Mouse (Mus musculus): ENCODE results near the gene Fosb. TPM values are rescaled to one million over a fixed set of nuclear protein-coding genes. Genes with fewer than 3 reads are reported as not detected.
A peak's percentile ranks its signal among the peaks of the same experiment; 100 is the strongest.

Fosb gene
- polyA plus RNA-seq, 1 experiment from 2014 or later, result 0.15 TPM

DNA sequence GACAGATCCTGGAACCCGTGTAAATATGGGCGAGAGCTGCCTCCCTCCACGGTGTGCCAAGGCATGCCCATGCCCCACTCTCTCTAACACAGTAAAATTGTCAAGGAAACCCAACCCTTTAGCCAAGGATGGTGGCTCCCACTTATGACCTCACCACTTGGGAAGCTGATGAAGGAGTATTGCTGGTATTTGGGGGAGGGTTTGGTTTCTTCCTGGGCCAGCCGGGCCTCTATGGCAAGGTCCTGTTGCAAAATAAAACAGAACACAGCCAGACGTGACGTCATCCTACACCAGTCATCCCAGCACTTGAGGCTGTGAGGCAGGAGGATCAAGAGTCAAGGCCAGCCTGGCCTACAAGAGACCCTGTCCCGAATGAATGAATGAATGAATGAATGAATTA is 28.7 kb upstream of the Fosb start:
- Histone ChIP-seq H3K9me3 (ENCODE audit: control insufficient read depth, low read length) (no peaks in the 10 kb centered on the region), H3K27ac (replicated peaks; ENCODE audit: low read depth, low read length) (no peak overlapping the region), H3K27me3 (replicated peaks; ENCODE audit: control insufficient read depth, insufficient read depth, low read length) (peaks cover 7% of the 10 kb centered on the region; the same call in 1 of the 2 replicates), H3K36me3 (ENCODE audit: control insufficient read depth, insufficient read depth, low read length) (no peaks in the 10 kb centered on the region), H3K4me2 (ENCODE audit: low read depth, low read length) (no peak overlapping the region), H3K4me1 (ENCODE audit: control insufficient read depth, insufficient read depth, low read length) (peaks cover 11% of the 10 kb centered on the region; the same call in 1 of the 2 replicates), H3K4me3 (ENCODE audit: low read depth, low read length) (no peak overlapping the region), H3K9ac (ENCODE audit: low read depth, low read length) (no peak overlapping the region)
- no peak for ATAC-seq (ENCODE audit: low read depth)
- DNase-seq (ENCODE audit: low spot score), result no peak
- 67% methylated on average over 7 of the region's 7 CpGs for WGBS

- Histone ChIP-seq H3K9ac (ENCODE audit: low read depth, low read length) (no peak overlapping the region), H3K36me3 (ENCODE audit: control insufficient read depth, insufficient read depth, low read length) (no peaks in the 10 kb centered on the region), H3K27me3 (replicated peaks; ENCODE audit: control insufficient read depth, insufficient read depth, low read length) (peaks cover 7% of the 10 kb centered on the region; the same call in 1 of the 2 replicates), H3K27ac (replicated peaks; ENCODE audit: low read depth, low read length) (no peak overlapping the region), H3K4me1 (ENCODE audit: control insufficient read depth, insufficient read depth, low read length) (peaks cover 11% of the 10 kb centered on the region; the same call in 1 of the 2 replicates), H3K9me3 (ENCODE audit: control insufficient read depth, low read length) (no peaks in the 10 kb centered on the region), H3K4me3 (ENCODE audit: low read depth, low read length) (no peak overlapping the region), H3K4me2 (ENCODE audit: low read depth, low read length) (no peak overlapping the region)
- ATAC-seq (ENCODE audit: low read depth) (no peak), DNase-seq (ENCODE audit: low spot score) (no peak)
- WGBS, result 47% methylated on average over 2 of the region's 2 CpGs
Measured at GRCm38 (mm10) chr7:19338060-19338459, 28.2 kb upstream of the Fosb start.

GRCm38 (mm10) chr7:19337122-19337521 is 27.3 kb upstream of the Fosb start:
- no peak for DNase-seq (ENCODE audit: low spot score)
- Histone ChIP-seq H3K27ac (replicated peaks; ENCODE audit: low read depth, low read length) (no peak overlapping the region), H3K9ac (ENCODE audit: low read depth, low read length) (no peak overlapping the region), H3K9me3 (ENCODE audit: control insufficient read depth, low read length) (no peaks in the 10 kb centered on the region), H3K36me3 (ENCODE audit: control insufficient read depth, insufficient read depth, low read length) (no peaks in the 10 kb centered on the region), H3K4me3 (ENCODE audit: low read depth, low read length) (no peak overlapping the region), H3K27me3 (replicated peaks; ENCODE audit: control insufficient read depth, insufficient read depth, low read length) (peaks cover 7% of the 10 kb centered on the region; the same call in 1 of the 2 replicates), H3K4me2 (ENCODE audit: low read depth, low read length) (no peak overlapping the region), H3K4me1 (ENCODE audit: control insufficient read depth, insufficient read depth, low read length) (peaks cover 9% of the 10 kb centered on the region; the same call in 1 of the 2 replicates)
- ATAC-seq (ENCODE audit: low read depth), result no peak
- WGBS, result 67% methylated on average over 10 of the region's 10 CpGs

DNA sequence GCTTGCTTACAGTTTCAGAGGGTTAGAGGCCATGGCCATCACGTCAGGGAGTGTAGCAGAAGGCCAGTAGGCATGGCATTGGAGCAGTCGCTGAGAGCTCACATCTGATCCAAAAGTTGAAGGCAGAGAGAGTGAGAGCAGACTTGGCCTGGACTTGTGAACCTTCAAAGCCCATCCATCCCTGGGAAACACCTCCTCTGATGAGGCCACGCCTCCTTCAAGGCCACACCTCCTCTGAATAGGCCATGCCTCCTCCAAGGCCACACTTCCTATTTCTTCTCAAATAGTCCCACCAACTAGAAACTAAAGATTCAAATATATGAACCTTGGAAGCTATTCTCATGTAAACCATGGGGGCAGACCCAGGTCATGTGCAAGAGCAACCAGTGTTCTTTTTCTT is 25.7 kb upstream of the Fosb start:
- Histone ChIP-seq H3K27ac (replicated peaks; ENCODE audit: low read depth, low read length) (no peak overlapping the region), H3K9ac (ENCODE audit: low read depth, low read length) (no peak overlapping the region), H3K4me1 (ENCODE audit: control insufficient read depth, insufficient read depth, low read length) (no peaks in the 10 kb centered on the region), H3K4me2 (ENCODE audit: low read depth, low read length) (no peak overlapping the region), H3K36me3 (ENCODE audit: control insufficient read depth, insufficient read depth, low read length) (no peaks in the 10 kb centered on the region), H3K9me3 (ENCODE audit: control insufficient read depth, low read length) (no peaks in the 10 kb centered on the region), H3K27me3 (replicated peaks; ENCODE audit: control insufficient read depth, insufficient read depth, low read length) (no peaks in the 10 kb centered on the region), H3K4me3 (ENCODE audit: low read depth, low read length) (no peak overlapping the region)
- ATAC-seq (ENCODE audit: low read depth), result no peak
- DNase-seq (ENCODE audit: low spot score), result no peak
- 38% methylated on average over 3 of the region's 3 CpGs for whole genome bisulfite sequencing

DNA sequence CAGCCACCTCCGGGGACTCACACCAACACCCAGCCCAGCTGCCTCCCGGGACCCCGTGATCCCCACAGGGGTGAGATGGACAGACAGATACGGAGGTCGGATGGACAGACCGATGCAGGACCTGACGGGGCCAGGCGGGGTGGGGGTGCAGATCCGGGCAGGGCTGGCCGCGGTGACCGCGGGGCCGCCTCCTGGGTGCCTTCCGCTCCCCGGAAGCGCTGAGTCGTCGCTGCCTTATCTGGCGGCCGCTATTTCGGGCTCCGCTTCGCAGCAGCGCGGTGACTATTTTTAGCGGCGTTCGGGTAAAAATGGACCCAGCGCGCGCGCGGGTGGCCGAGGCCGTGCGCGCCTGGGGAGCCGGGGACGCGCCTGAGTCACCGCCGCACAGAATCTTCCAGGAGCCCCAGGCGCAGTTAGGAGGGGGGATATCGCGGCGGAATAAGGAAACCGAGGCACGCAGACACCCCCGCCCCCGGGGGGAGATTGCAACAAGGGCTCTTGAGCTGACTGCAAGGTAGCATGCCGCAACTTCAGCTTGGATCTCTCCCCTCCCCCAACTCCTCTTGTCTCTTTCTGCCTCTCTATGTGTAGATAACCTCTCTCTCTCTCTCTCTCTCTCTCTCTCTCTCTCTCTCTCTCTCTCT is 23.0 kb upstream of the Fosb start:
- peak overlapping the region; percentile 95 for H3K4me2 ChIP-seq (ENCODE audit: low read depth, low read length)
- H3K9me3 ChIP-seq (ENCODE audit: control insufficient read depth, low read length), result no peaks in the 10 kb centered on the region; the same call in 1 of the 2 replicates
- under 1% methylated on average over 25 of the region's 52 CpGs for WGBS
- H3K4me3 ChIP-seq (ENCODE audit: low read depth, low read length), result peak overlapping the region; percentile 62
- no peaks in the 10 kb centered on the region for H3K4me1 ChIP-seq (ENCODE audit: control insufficient read depth, insufficient read depth, low read length)
- H3K27me3 ChIP-seq (replicated peaks; ENCODE audit: control insufficient read depth, insufficient read depth, low read length), result no peaks in the 10 kb centered on the region
- ATAC-seq (ENCODE audit: low read depth) (peak; percentile 72), DNase-seq (ENCODE audit: low spot score) (peak; percentile 79)
- no peak overlapping the region for H3K27ac ChIP-seq (replicated peaks; ENCODE audit: low read depth, low read length)
- peak overlapping the region; percentile 82 for H3K9ac ChIP-seq (ENCODE audit: low read depth, low read length)
- H3K36me3 ChIP-seq (ENCODE audit: control insufficient read depth, insufficient read depth, low read length), result no peaks in the 10 kb centered on the region

GRCm38 (mm10) chr7:19331910-19332309 is 22.1 kb upstream of the Fosb start:
- Histone ChIP-seq H3K9me3 (ENCODE audit: control insufficient read depth, low read length) (no peaks in the 10 kb centered on the region; the same call in 1 of the 2 replicates), H3K27me3 (replicated peaks; ENCODE audit: control insufficient read depth, insufficient read depth, low read length) (no peaks in the 10 kb centered on the region), H3K9ac (ENCODE audit: low read depth, low read length) (no peak overlapping the region), H3K4me2 (ENCODE audit: low read depth, low read length) (peak overlapping the region; percentile 95; the same call in 1 of the 2 replicates), H3K4me3 (ENCODE audit: low read depth, low read length) (no peak overlapping the region), H3K36me3 (ENCODE audit: control insufficient read depth, insufficient read depth, low read length) (no peaks in the 10 kb centered on the region), H3K27ac (replicated peaks; ENCODE audit: low read depth, low read length) (no peak overlapping the region), H3K4me1 (ENCODE audit: control insufficient read depth, insufficient read depth, low read length) (peaks cover 1% of the 10 kb centered on the region; the same call in 1 of the 2 replicates)
- DNase-seq (ENCODE audit: low spot score) (no peak), ATAC-seq (ENCODE audit: low read depth) (no peak)
- 63% methylated on average over 2 of the region's 2 CpGs for WGBS

DNA sequence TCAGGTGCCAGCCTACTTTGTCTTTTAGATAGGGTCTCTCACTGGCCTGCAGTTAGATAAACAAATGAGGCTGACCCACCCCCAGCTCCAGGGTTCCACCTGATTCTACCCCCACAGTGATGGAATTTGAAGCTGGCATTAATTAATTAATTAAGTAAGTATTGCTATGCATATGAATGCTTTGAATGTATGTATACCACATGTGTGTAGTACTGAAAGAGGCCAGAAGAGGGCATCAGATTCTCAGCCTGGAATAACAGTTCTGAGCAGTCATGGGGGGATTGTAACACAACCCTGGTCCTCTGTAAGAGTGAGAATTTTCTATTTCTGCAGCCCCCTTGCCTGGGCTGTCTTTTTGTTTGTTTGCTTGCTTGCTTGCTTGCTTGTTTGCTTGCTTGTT is 18.6 kb upstream of the Fosb start:
- ATAC-seq (ENCODE audit: low read depth), result no peak
- no peaks in the 10 kb centered on the region; the same call in 1 of the 2 replicates for H3K9me3 ChIP-seq (ENCODE audit: control insufficient read depth, low read length)

DNA sequence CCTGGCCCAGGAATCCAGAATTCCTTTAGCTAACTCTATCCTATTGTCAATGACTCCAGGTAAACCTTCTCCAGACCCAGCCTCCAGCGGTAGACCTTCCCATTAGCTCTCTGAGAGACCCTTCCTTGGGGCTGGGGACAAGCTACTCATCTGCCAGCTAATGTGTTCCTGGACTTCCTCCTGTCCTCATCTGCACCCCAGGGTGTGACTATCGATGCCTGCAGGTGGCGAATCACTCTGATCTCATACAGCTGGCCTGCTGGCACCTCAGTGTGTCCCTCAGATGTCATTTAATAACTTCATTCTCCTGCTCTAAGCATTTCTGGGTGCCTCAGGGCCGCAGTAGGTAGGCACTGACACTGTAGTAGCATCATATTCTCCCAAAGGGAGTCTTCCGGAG is 17.9 kb upstream of the Fosb start:
- H3K27ac ChIP-seq (replicated peaks; ENCODE audit: low read depth, low read length), result peak overlapping the region; percentile 72; the same call in 1 of the 2 replicates
- no peaks in the 10 kb centered on the region for H3K36me3 ChIP-seq (ENCODE audit: control insufficient read depth, insufficient read depth, low read length)
- H3K9ac ChIP-seq (ENCODE audit: low read depth, low read length), result peak overlapping the region; percentile 66; the same call in 1 of the 2 replicates
- H3K27me3 ChIP-seq (replicated peaks; ENCODE audit: control insufficient read depth, insufficient read depth, low read length), result no peaks in the 10 kb centered on the region; the same call in 1 of the 2 replicates
- H3K4me1 ChIP-seq (ENCODE audit: control insufficient read depth, insufficient read depth, low read length), result peaks cover 10% of the 10 kb centered on the region
- ATAC-seq (ENCODE audit: low read depth), result no peak
- DNase-seq (ENCODE audit: low spot score), result no peak
- WGBS, result 79% methylated on average over 5 of the region's 5 CpGs
- 0 out of 2 replicates have a peak overlapping the region, but pooled peaks have one; percentile 41 for H3K4me3 ChIP-seq (ENCODE audit: low read depth, low read length)
- H3K9me3 ChIP-seq (ENCODE audit: control insufficient read depth, low read length), result no peaks in the 10 kb centered on the region; the same call in 1 of the 2 replicates
- peak overlapping the region; percentile 64 for H3K4me2 ChIP-seq (ENCODE audit: low read depth, low read length)

More for the DNA sequence above, 18.6 kb upstream of the Fosb start:
- Histone ChIP-seq H3K36me3 (ENCODE audit: control insufficient read depth, insufficient read depth, low read length) (no peaks in the 10 kb centered on the region), H3K9ac (ENCODE audit: low read depth, low read length) (no peak overlapping the region), H3K27me3 (replicated peaks; ENCODE audit: control insufficient read depth, insufficient read depth, low read length) (no peaks in the 10 kb centered on the region; the same call in 1 of the 2 replicates), H3K27ac (replicated peaks; ENCODE audit: low read depth, low read length) (no peak overlapping the region), H3K4me2 (ENCODE audit: low read depth, low read length) (no peak overlapping the region), H3K4me1 (ENCODE audit: control insufficient read depth, insufficient read depth, low read length) (peaks cover 10% of the 10 kb centered on the region), H3K4me3 (ENCODE audit: low read depth, low read length) (no peak overlapping the region)
- no peak for DNase-seq (ENCODE audit: low spot score)
